25 mouse cellular contexts compared by ENCODE assay signal in the genomic region with DNA sequence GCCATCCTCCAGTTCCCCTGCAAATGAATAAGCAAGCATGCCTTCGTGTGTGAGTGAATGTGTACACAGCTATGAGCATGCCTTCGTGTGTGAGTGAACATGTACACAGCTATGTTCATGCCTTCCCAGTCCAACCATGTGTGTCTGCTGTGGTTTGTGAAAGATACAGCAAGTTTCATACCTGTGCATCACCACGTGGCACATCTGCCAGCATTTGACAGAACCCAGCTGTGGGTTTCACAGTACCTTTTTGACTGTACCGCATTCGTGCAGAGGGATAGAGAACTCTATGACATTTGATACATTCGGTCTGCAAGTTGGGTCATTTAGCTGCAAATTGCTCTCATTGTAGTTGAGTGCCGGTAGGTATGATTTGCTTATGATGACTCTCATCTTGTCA. TPM values are rescaled to one million over a fixed set of nuclear protein-coding genes. Genes with fewer than 3 reads are reported as not detected.
DNase-seq lines count a peak whose midpoint lies in the region; ATAC-seq and TF ChIP-seq lines count a peak whose summit lies in the region.
"Had no signal": no experiment of that assay in that cellular context is flagged by ENCODE, and none has a peak within 500 bp of the region (broad histone marks: within the 10 kb centered on the region; RNA-seq: fewer than 3 reads in every experiment).

No protein-coding gene starts in this region.

- peak; percentile 31 for DNase-seq in intestine, embryonic 14.5 days (ENCODE audit: low spot score)
- peak; percentile 16 for DNase-seq in CH12.LX (ENCODE audit: extremely low read depth)
- no peak for DNase-seq in lung, adult 18-20 months
- DNase-seq: adrenal gland, adult 2 months; adrenal gland, adult 8-10 months; adrenal gland, postnatal 10 days; adrenal gland, postnatal 14 days; adrenal gland, postnatal 25 days; adrenal gland, postnatal 36 days; B cell, adult 2 months; cerebellum, adult 11 months; cerebellum, adult 11-12 months; cerebellum, adult 18-20 months; cerebellum, adult 2 months had no signal

- WGBS in intestine, embryonic 14.5 days = 79% methylated on average over 7 of the region's 7 CpGs
- WGBS in intestine, embryonic 15.5 days = 74% methylated on average over 7 of the region's 7 CpGs

- no peak for TF ChIP-seq RAD21 in CH12.LX (IDR thresholded peaks at IDR 0.05; ENCODE audit: low read depth, low read length)

- H3K9ac ChIP-seq in intestine, embryonic 14.5 days (ENCODE audit: low read length) = no peak overlapping the region
- no peak overlapping the region for H3K9ac ChIP-seq in intestine, embryonic 15.5 days
- H3K9ac ChIP-seq in CH12.LX (ENCODE audit: insufficient read depth, low read depth) = no peak overlapping the region

- TF ChIP-seq POLR2A in CH12.LX (IDR thresholded peaks at IDR 0.05; ENCODE audit: low read depth, low read length) = no peak

- H3K36me3 ChIP-seq in intestine, embryonic 14.5 days (ENCODE audit: control insufficient read depth, insufficient read depth, low read length) = no peaks in the 10 kb centered on the region
- no peaks in the 10 kb centered on the region for H3K36me3 ChIP-seq in intestine, embryonic 15.5 days
- peaks cover 0 to 1% of the 10 kb centered on the region in 2 experiments for H3K36me3 ChIP-seq in CH12.LX (replicated peaks in 1 of 2; ENCODE audit: control insufficient read depth in 1 of 2, insufficient read depth in 1 of 2, low read length in 1 of 2)
- H3K36me3 ChIP-seq: G1E had no signal

- H3K4me2 ChIP-seq in intestine, embryonic 14.5 days (ENCODE audit: low read length) = no peak overlapping the region
- no peak overlapping the region for H3K4me2 ChIP-seq in intestine, embryonic 15.5 days (replicated peaks)
- H3K4me2 ChIP-seq in CH12.LX (ENCODE audit: insufficient read depth, low read depth, poor library complexity, severe bottlenecking) = no peak overlapping the region

- no peak for TF ChIP-seq CTCF in CH12.LX (conservative IDR thresholded peaks at IDR 0.05 in 1 of 2, IDR thresholded peaks at IDR 0.05 in 1 of 2; ENCODE audit: low read depth in 2 of 2, low read length in 2 of 2)

- peak; percentile 62; the same call in 1 of the 2 replicates for TF ChIP-seq EP300 in CH12.LX (IDR thresholded peaks at IDR 0.05; ENCODE audit: low read length)

- ATAC-seq in intestine, embryonic 14.5 days (replicated peaks; ENCODE audit: low FRiP score, low TSS enrichment, low read depth) = no peak
- no peak for ATAC-seq in intestine, embryonic 15.5 days
- ATAC-seq: activated CD4-positive, CD25-positive, alpha-beta regulatory T cell, adult 4 months; CD4-positive, CD25-positive, alpha-beta regulatory T cell, adult 4 months; Patski had no signal

- H3K27me3 ChIP-seq in intestine, embryonic 14.5 days (replicated peaks; ENCODE audit: control insufficient read depth, insufficient read depth, low read length) = no peaks in the 10 kb centered on the region
- no peaks in the 10 kb centered on the region for H3K27me3 ChIP-seq in intestine, embryonic 15.5 days (replicated peaks)
- no peaks in the 10 kb centered on the region for H3K27me3 ChIP-seq in CH12.LX (replicated peaks)
- H3K27me3 ChIP-seq: Patski had no signal

- H3K9me3 ChIP-seq in intestine, embryonic 14.5 days (ENCODE audit: control insufficient read depth, low read length) = no peaks in the 10 kb centered on the region
- no peaks in the 10 kb centered on the region for H3K9me3 ChIP-seq in intestine, embryonic 15.5 days
- H3K9me3 ChIP-seq in CH12.LX (replicated peaks; ENCODE audit: low read length) = no peaks in the 10 kb centered on the region
- H3K9me3 ChIP-seq: G1E had no signal

- in situ Hi-C loops in CH12.LX (cut with MboI; ENCODE audit: low pct_ligation_motif_present, low pct_unique_long_range_greater_than_20kb, low sequenced_read_pairs) = no loop called here

- H3K27ac ChIP-seq in intestine, embryonic 14.5 days (ENCODE audit: low read depth) = no peak overlapping the region
- H3K27ac ChIP-seq in intestine, embryonic 15.5 days = no peak overlapping the region
- no peak overlapping the region for H3K27ac ChIP-seq in CH12.LX (ENCODE audit: insufficient read depth, low read depth)

- H3K79me2 ChIP-seq in CH12.LX (replicated peaks; ENCODE audit: control insufficient read depth, extremely low read depth, insufficient read depth, poor library complexity, severe bottlenecking) = no peaks in the 10 kb centered on the region

- no peak overlapping the region for H3K4me3 ChIP-seq in intestine, embryonic 14.5 days (ENCODE audit: low read depth, low read length)
- H3K4me3 ChIP-seq in intestine, embryonic 15.5 days (replicated peaks) = no peak overlapping the region
- no peak overlapping the region for H3K4me3 ChIP-seq in CH12.LX (replicated peaks in 1 of 3; ENCODE audit: low read depth in 2 of 3, low read length in 2 of 3, poor library complexity in 1 of 3)

- H3K4me1 ChIP-seq in intestine, embryonic 14.5 days (replicated peaks; ENCODE audit: control insufficient read depth, insufficient read depth, low read length) = no peaks in the 10 kb centered on the region
- H3K4me1 ChIP-seq in intestine, embryonic 15.5 days (replicated peaks) = no peaks in the 10 kb centered on the region
- H3K4me1 ChIP-seq in CH12.LX (ENCODE audit: control insufficient read depth in 1 of 2, insufficient read depth in 2 of 2) = peaks cover 4% of the 10 kb centered on the region in 2 experiments; a peak in 3 of 4 replicates

- dilution Hi-C loops in CH12.LX (cut with MboI; ENCODE audit: extremely low pct_ligation_motif_present, extremely low pct_unique_long_range_greater_than_20kb, low sequenced_read_pairs) = no loop called here

TF ChIP-seq in CH12.LX, 34 proteins besides CTCF, POLR2A, EP300 and RAD21 (continues in another document):
- TF ChIP-seq MAZ (IDR thresholded peaks at IDR 0.05; ENCODE audit: low read depth, low read length) = no peak
- TF ChIP-seq UBTF (IDR thresholded peaks at IDR 0.05; ENCODE audit: low read depth, low read length) = no peak
- TF ChIP-seq NELFE (IDR thresholded peaks at IDR 0.05; ENCODE audit: low read depth, low read length) = no peak
- no peak for TF ChIP-seq ZMIZ1 (IDR thresholded peaks at IDR 0.05; ENCODE audit: low read depth, low read length)
- 0 out of 2 replicates have a peak, but pooled peaks have one; percentile 29 for TF ChIP-seq TCF12 (IDR thresholded peaks at IDR 0.05; ENCODE audit: low read depth, low read length)
- TF ChIP-seq ETS1 (conservative IDR thresholded peaks at IDR 0.05; ENCODE audit: low read depth, low read length) = no peak
- no peak for TF ChIP-seq MEF2A (IDR thresholded peaks at IDR 0.05; ENCODE audit: borderline replicate concordance, low read depth, low read length)
- TF ChIP-seq SIN3A (IDR thresholded peaks at IDR 0.05; ENCODE audit: low read length) = peak; percentile 75; the same call in 1 of the 2 replicates
- TF ChIP-seq ELF1 (IDR thresholded peaks at IDR 0.05; ENCODE audit: low read depth, low read length) = no peak
- no peak for TF ChIP-seq RCOR1 (conservative IDR thresholded peaks at IDR 0.05; ENCODE audit: low read depth, low read length)
- TF ChIP-seq CHD2 (IDR thresholded peaks at IDR 0.05; ENCODE audit: low read length) = no peak
- TF ChIP-seq JUN (IDR thresholded peaks at IDR 0.05; ENCODE audit: insufficient read depth, low read depth, low read length) = no peak
- no peak for TF ChIP-seq NRF1 (IDR thresholded peaks at IDR 0.05; ENCODE audit: low read depth, low read length)
- no peak for TF ChIP-seq USF2 (conservative IDR thresholded peaks at IDR 0.05; ENCODE audit: low read depth, low read length)
- TF ChIP-seq ZNF384 (IDR thresholded peaks at IDR 0.05; ENCODE audit: low read depth, low read length) = no peak
- no peak for TF ChIP-seq KAT2A (IDR thresholded peaks at IDR 0.05; ENCODE audit: insufficient replicate concordance, low read length)
- no peak for TF ChIP-seq CHD1 (IDR thresholded peaks at IDR 0.05; ENCODE audit: low read depth, low read length)
- TF ChIP-seq IRF4 (IDR thresholded peaks at IDR 0.05; ENCODE audit: low read depth, low read length) = no peak
- TF ChIP-seq BHLHE40 (IDR thresholded peaks at IDR 0.05; ENCODE audit: low read depth, low read length) = peak; percentile 77
- TF ChIP-seq E2F4 (IDR thresholded peaks at IDR 0.05; ENCODE audit: insufficient replicate concordance, low read depth, low read length) = no peak

RNA-seq across cellular contexts. Expression of gene Cuzd1, which starts 7.6 kb away (rescaled TPM):
- not detected in 2 replicates for polyA plus RNA-seq in intestine, embryonic 14.5 days (2014; fragmentation: Nextera tagmentation; extraction: Ambion mirVana)
- 0.26 and 0.53 TPM in 2 replicates for polyA plus RNA-seq in intestine, embryonic 15.5 days (2015; fragmentation: Nextera tagmentation; extraction: Ambion mirVana)
- total RNA-seq in CH12.LX (2012; rRNA removed) (not detected in 2 replicates), CH12.LX (2014; rRNA removed) (not detected in 2 replicates)
- 0.10 and 0.11 TPM in 2 replicates for polyA plus RNA-seq in CH12.LX (2012; ENCODE audit: insufficient read length, low read depth)
- total RNA-seq: adrenal gland, adult 18-20 months; adrenal gland, adult 2 months; adrenal gland, adult 8-10 months; adrenal gland, postnatal 10 days; adrenal gland, postnatal 14 days; adrenal gland, postnatal 25 days; adrenal gland, postnatal 36 days; MEL had no signal
- polyA plus RNA-seq: activated CD4-positive, CD25-positive, alpha-beta regulatory T cell, adult 4 months; adrenal gland, adult 2 months; C2C12; CD4-positive, CD25-positive, alpha-beta regulatory T cell, adult 4 months; G1E; Patski had no signal

RNA-seq across cellular contexts. Expression of gene Fam24b, which starts 14.8 kb away (rescaled TPM):
- polyA plus RNA-seq in intestine, embryonic 14.5 days (2014; fragmentation: Nextera tagmentation; extraction: Ambion mirVana) = 0.42 TPM in 1 of 2 replicates, not detected in the other
- polyA plus RNA-seq in intestine, embryonic 15.5 days (2015; fragmentation: Nextera tagmentation; extraction: Ambion mirVana) = not detected in 2 replicates
- 0.21 TPM in 1 of 2 replicates, not detected in the other for total RNA-seq in CH12.LX (2012; rRNA removed)
- not detected in 2 replicates for total RNA-seq in CH12.LX (2014; rRNA removed)
- not detected in 2 replicates for polyA plus RNA-seq in CH12.LX (2012; ENCODE audit: insufficient read length, low read depth)
- total RNA-seq: adrenal gland, adult 18-20 months; adrenal gland, adult 2 months; adrenal gland, adult 8-10 months; adrenal gland, postnatal 10 days; adrenal gland, postnatal 14 days; adrenal gland, postnatal 25 days; adrenal gland, postnatal 36 days; ES-E14; G1E; MEL had no signal
- polyA plus RNA-seq: activated CD4-positive, CD25-positive, alpha-beta regulatory T cell, adult 4 months; adrenal gland, adult 2 months; brain, embryonic 14.5 days; CD4-positive, CD25-positive, alpha-beta regulatory T cell, adult 4 months; G1E had no signal

RNA-seq across cellular contexts. Expression of gene Fam24a, which starts 19.2 kb away (rescaled TPM):
- polyA plus RNA-seq in intestine, embryonic 14.5 days (2014; fragmentation: Nextera tagmentation; extraction: Ambion mirVana) = not detected in 2 replicates
- polyA plus RNA-seq in intestine, embryonic 15.5 days (2015; fragmentation: Nextera tagmentation; extraction: Ambion mirVana) = not detected in 2 replicates
- total RNA-seq in CH12.LX (2012; rRNA removed) (not detected in 2 replicates), CH12.LX (2014; rRNA removed) (not detected in 2 replicates)
- polyA plus RNA-seq in CH12.LX (2012; ENCODE audit: insufficient read length, low read depth) = 0.36 TPM in 1 of 2 replicates, not detected in the other
- total RNA-seq: adrenal gland, adult 18-20 months; adrenal gland, adult 2 months; adrenal gland, adult 8-10 months; adrenal gland, postnatal 10 days; adrenal gland, postnatal 14 days; adrenal gland, postnatal 25 days; adrenal gland, postnatal 36 days; adrenal gland, postnatal 4 days; ES-E14; G1E; MEL had no signal
- polyA plus RNA-seq: activated CD4-positive, CD25-positive, alpha-beta regulatory T cell, adult 4 months; adrenal gland, adult 2 months; brain, embryonic 14.5 days; C2C12; CD4-positive, CD25-positive, alpha-beta regulatory T cell, adult 4 months; cerebellum, adult 2 months; G1E; Patski had no signal

RNA-seq across cellular contexts. Expression of gene 2310057M21Rik, which starts 48.1 kb away (rescaled TPM):
- polyA plus RNA-seq in intestine, embryonic 14.5 days (2014; fragmentation: Nextera tagmentation; extraction: Ambion mirVana) = 23.8 and 25.0 TPM in 2 replicates
- polyA plus RNA-seq in intestine, embryonic 15.5 days (2015; fragmentation: Nextera tagmentation; extraction: Ambion mirVana) = 18.4 and 19.2 TPM in 2 replicates
- 13.1 and 14.6 TPM in 2 replicates for total RNA-seq in CH12.LX (2012; rRNA removed)
- total RNA-seq in CH12.LX (2014; rRNA removed) = 3.3 and 3.4 TPM in 2 replicates
- polyA plus RNA-seq in CH12.LX (2012; ENCODE audit: insufficient read length, low read depth) = 20.2 and 22.5 TPM in 2 replicates

RNA-seq across cellular contexts. Expression of gene Pstk, which starts 56.4 kb away (rescaled TPM):
- polyA plus RNA-seq in intestine, embryonic 14.5 days (2014; fragmentation: Nextera tagmentation; extraction: Ambion mirVana) = 73.9 and 75.9 TPM in 2 replicates
- 71.2 and 75.7 TPM in 2 replicates for polyA plus RNA-seq in intestine, embryonic 15.5 days (2015; fragmentation: Nextera tagmentation; extraction: Ambion mirVana)
- total RNA-seq in CH12.LX (2012; rRNA removed) (23.3 and 29.1 TPM in 2 replicates), CH12.LX (2014; rRNA removed) (32.0 and 42.3 TPM in 2 replicates)
- polyA plus RNA-seq in CH12.LX (2012; ENCODE audit: insufficient read length, low read depth) = 21.5 and 21.9 TPM in 2 replicates

Comparison
In these comparisons a context has a peak if more than half of its experiments do, and no peak if none do; other contexts are left out.
1. DNase-seq: peak in intestine, embryonic 14.5 days (single experiment) and CH12.LX (single experiment); none in lung, adult 18-20 months (0 of 2).